Mouse (Mus musculus): ENCODE data around the gene Tlr9. TPM values are rescaled to one million over a fixed set of nuclear protein-coding genes. Genes with fewer than 3 reads are reported as not detected.

Gene Tlr9
- polyA plus RNA-seq, 1 experiment, result 17.1 TPM

- peaks cover 9% of the 10 kb centered on the region for H3K4me1 ChIP-seq (replicated peaks; ENCODE audit: control insufficient read depth, insufficient read depth, low read length)
- H3K27me3 ChIP-seq (ENCODE audit: control insufficient read depth, insufficient read depth, low read length), result no peaks in the 10 kb centered on the region
- DNase-seq, result no peak
- 98% methylated on average over 3 of the region's 3 CpGs for WGBS
- no peak overlapping the region for H3K4me3 ChIP-seq (ENCODE audit: control insufficient read depth, insufficient read depth, low read length)
- no peak for TF ChIP-seq POLR2A (IDR thresholded peaks at IDR 0.05; ENCODE audit: control insufficient read depth, extremely low read depth, insufficient read depth, low read length, poor library complexity)
- no peak for TF ChIP-seq CTCF (IDR thresholded peaks at IDR 0.05; ENCODE audit: borderline replicate concordance, control insufficient read depth, extremely low read depth, insufficient read depth, low read length, poor library complexity)
- H3K27ac ChIP-seq (ENCODE audit: control insufficient read depth, insufficient read depth, low read length), result no peak overlapping the region
- peaks cover 83% of the 10 kb centered on the region for H3K36me3 ChIP-seq (ENCODE audit: control insufficient read depth, insufficient read depth, low read length)
Observed at GRCm38 (mm10) chr9:106179964-106180363, 42.4 kb upstream of the Tlr9 start.

- no peak for TF ChIP-seq CTCF (IDR thresholded peaks at IDR 0.05; ENCODE audit: borderline replicate concordance, control insufficient read depth, extremely low read depth, insufficient read depth, low read length, poor library complexity)
- no peak for TF ChIP-seq POLR2A (IDR thresholded peaks at IDR 0.05; ENCODE audit: control insufficient read depth, extremely low read depth, insufficient read depth, low read length, poor library complexity)
- DNase-seq, result no peak
- WGBS, result 92% methylated on average over 4 of the region's 4 CpGs
- Histone ChIP-seq H3K27me3 (ENCODE audit: control insufficient read depth, insufficient read depth, low read length) (no peaks in the 10 kb centered on the region), H3K4me1 (replicated peaks; ENCODE audit: control insufficient read depth, insufficient read depth, low read length) (peaks cover 2% of the 10 kb centered on the region), H3K4me3 (ENCODE audit: control insufficient read depth, insufficient read depth, low read length) (no peak overlapping the region), H3K36me3 (ENCODE audit: control insufficient read depth, insufficient read depth, low read length) (peaks cover 98% of the 10 kb centered on the region), H3K27ac (ENCODE audit: control insufficient read depth, insufficient read depth, low read length) (no peak overlapping the region)
Observed at GRCm38 (mm10) chr9:106182146-106182545, 40.3 kb upstream of the Tlr9 start.

- Histone ChIP-seq H3K36me3 (ENCODE audit: control insufficient read depth, insufficient read depth, low read length) (peaks cover 99% of the 10 kb centered on the region), H3K4me1 (replicated peaks; ENCODE audit: control insufficient read depth, insufficient read depth, low read length) (no peaks in the 10 kb centered on the region), H3K27me3 (ENCODE audit: control insufficient read depth, insufficient read depth, low read length) (no peaks in the 10 kb centered on the region), H3K4me3 (ENCODE audit: control insufficient read depth, insufficient read depth, low read length) (no peak overlapping the region), H3K27ac (ENCODE audit: control insufficient read depth, insufficient read depth, low read length) (no peak overlapping the region)
- TF ChIP-seq POLR2A (IDR thresholded peaks at IDR 0.05; ENCODE audit: control insufficient read depth, extremely low read depth, insufficient read depth, low read length, poor library complexity) (no peak), CTCF (IDR thresholded peaks at IDR 0.05; ENCODE audit: borderline replicate concordance, control insufficient read depth, extremely low read depth, insufficient read depth, low read length, poor library complexity) (no peak)
- no peak for DNase-seq
- 98% methylated on average over 5 of the region's 5 CpGs for WGBS
Observed at GRCm38 (mm10) chr9:106183996-106184395, 38.4 kb upstream of the Tlr9 start.

DNA sequence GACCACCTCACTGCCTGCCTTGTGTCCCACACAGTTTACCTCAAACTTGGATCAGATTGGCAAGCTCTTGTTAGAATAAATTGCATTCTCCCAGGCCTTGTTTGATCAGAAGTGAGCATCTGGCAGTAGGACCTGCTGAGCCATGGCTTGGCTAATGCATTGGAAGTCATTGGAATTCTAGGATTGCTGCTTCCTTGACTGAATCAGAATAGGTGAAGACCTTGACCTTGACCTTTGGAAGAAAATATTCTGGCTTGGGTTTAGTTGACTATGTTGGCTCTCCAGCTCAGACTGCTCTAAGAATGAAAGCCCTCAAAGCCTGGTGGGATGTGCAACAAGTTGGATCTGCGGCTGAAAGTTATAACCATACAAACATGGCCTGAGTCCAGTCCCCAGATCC lies 31.0 kb upstream of the Tlr9 start:
- H3K27me3 ChIP-seq (ENCODE audit: control insufficient read depth, insufficient read depth, low read length), result no peaks in the 10 kb centered on the region
- H3K36me3 ChIP-seq (ENCODE audit: control insufficient read depth, insufficient read depth, low read length), result peaks cover 56% of the 10 kb centered on the region
- no peak overlapping the region for H3K27ac ChIP-seq (ENCODE audit: control insufficient read depth, insufficient read depth, low read length)
- DNase-seq, result no peak
- H3K4me1 ChIP-seq (replicated peaks; ENCODE audit: control insufficient read depth, insufficient read depth, low read length), result peaks cover 7% of the 10 kb centered on the region; the same call in 1 of the 2 replicates
- 97% methylated on average over 1 of the region's 1 CpGs for WGBS
- H3K4me3 ChIP-seq (ENCODE audit: control insufficient read depth, insufficient read depth, low read length), result no peak overlapping the region
- TF ChIP-seq CTCF (IDR thresholded peaks at IDR 0.05; ENCODE audit: borderline replicate concordance, control insufficient read depth, extremely low read depth, insufficient read depth, low read length, poor library complexity) (no peak), POLR2A (IDR thresholded peaks at IDR 0.05; ENCODE audit: control insufficient read depth, extremely low read depth, insufficient read depth, low read length, poor library complexity) (no peak)

- Histone ChIP-seq H3K4me1 (replicated peaks; ENCODE audit: control insufficient read depth, insufficient read depth, low read length) (peaks cover 8% of the 10 kb centered on the region), H3K36me3 (ENCODE audit: control insufficient read depth, insufficient read depth, low read length) (peaks cover 50% of the 10 kb centered on the region), H3K4me3 (ENCODE audit: control insufficient read depth, insufficient read depth, low read length) (no peak overlapping the region), H3K27me3 (ENCODE audit: control insufficient read depth, insufficient read depth, low read length) (no peaks in the 10 kb centered on the region), H3K27ac (ENCODE audit: control insufficient read depth, insufficient read depth, low read length) (no peak overlapping the region)
- 96% methylated on average over 8 of the region's 8 CpGs for WGBS
- DNase-seq, result no peak
- TF ChIP-seq POLR2A (IDR thresholded peaks at IDR 0.05; ENCODE audit: control insufficient read depth, extremely low read depth, insufficient read depth, low read length, poor library complexity) (no peak), CTCF (IDR thresholded peaks at IDR 0.05; ENCODE audit: borderline replicate concordance, control insufficient read depth, extremely low read depth, insufficient read depth, low read length, poor library complexity) (no peak)
Observed at GRCm38 (mm10) chr9:106192024-106192423, 30.4 kb upstream of the Tlr9 start.

DNA sequence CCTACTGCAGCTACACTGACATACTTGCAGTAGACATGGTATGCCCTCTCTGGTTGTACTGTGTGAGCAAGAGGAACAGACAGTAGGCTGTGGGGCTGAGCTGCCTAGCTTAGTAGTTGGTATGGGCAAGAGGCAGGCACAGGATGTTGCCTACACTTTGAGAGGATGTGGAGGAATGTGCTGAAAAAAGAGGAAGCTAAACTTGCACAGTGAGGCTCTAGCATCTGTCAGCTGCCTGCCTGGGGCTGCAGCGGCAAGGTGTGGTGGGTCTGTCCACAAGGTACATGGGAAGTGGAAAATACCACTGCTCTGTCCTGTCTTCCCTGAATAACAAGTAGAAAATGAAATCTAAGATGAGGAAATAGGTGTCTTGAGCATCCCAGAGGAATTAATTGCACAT lies 29.4 kb upstream of the Tlr9 start:
- peaks cover 40% of the 10 kb centered on the region for H3K36me3 ChIP-seq (ENCODE audit: control insufficient read depth, insufficient read depth, low read length)
- H3K4me3 ChIP-seq (ENCODE audit: control insufficient read depth, insufficient read depth, low read length), result no peak overlapping the region
- TF ChIP-seq CTCF (IDR thresholded peaks at IDR 0.05; ENCODE audit: borderline replicate concordance, control insufficient read depth, extremely low read depth, insufficient read depth, low read length, poor library complexity) (no peak), POLR2A (IDR thresholded peaks at IDR 0.05; ENCODE audit: control insufficient read depth, extremely low read depth, insufficient read depth, low read length, poor library complexity) (no peak)
- WGBS, result 14% methylated on average over 1 of the region's 1 CpGs
- no peaks in the 10 kb centered on the region for H3K27me3 ChIP-seq (ENCODE audit: control insufficient read depth, insufficient read depth, low read length)
- DNase-seq, result no peak
- peak overlapping the region; percentile 51; the same call in 1 of the 2 replicates for H3K27ac ChIP-seq (ENCODE audit: control insufficient read depth, insufficient read depth, low read length)
- peaks cover 16% of the 10 kb centered on the region for H3K4me1 ChIP-seq (replicated peaks; ENCODE audit: control insufficient read depth, insufficient read depth, low read length)
